Mouse (Mus musculus) hindbrain, embryonic 11.5 days (tissue): ENCODE data around the gene Slc6a9. TPM values are rescaled to one million over a fixed set of nuclear protein-coding genes. Genes with fewer than 3 reads are reported as not detected.

Source experiments
- ATAC-seq: fragments of 200-750 bp; cut with Nextera tagmentation; 2 replicates; pipeline ENCODE4 v1.8.0; 2017; ENCODE audit warnings: mild to moderate bottlenecking, moderate TSS enrichment, moderate library complexity; ENCODE audit not compliant: low FRiP score
- DNase-seq: peaks from one replicate; pipeline ENCODE4 v3.0.0-alpha.2; 2015; ENCODE audit warnings: low spot score
- H3K27ac ChIP-seq: fragments of 300-500 bp; sonication (generic); 2 replicates; pipeline ENCODE4 v1.5.1; 2014; ENCODE audit warnings: mild to moderate bottlenecking, low read depth, low read length
- H3K27me3 ChIP-seq: fragments of 300-500 bp; sonication (generic); 2 replicates; pipeline ENCODE4 v1.6.1; 2014; ENCODE audit warnings: mild to moderate bottlenecking, low read length, moderate library complexity, mixed read lengths; ENCODE audit not compliant: control insufficient read depth, insufficient read depth
- H3K36me3 ChIP-seq: fragments of 300-500 bp; sonication (generic); 2 replicates; pipeline ENCODE4 v1.6.1; 2014; ENCODE audit warnings: mild to moderate bottlenecking, low read length, moderate library complexity, mixed read lengths; ENCODE audit not compliant: control insufficient read depth, insufficient read depth
- H3K4me1 ChIP-seq: fragments of 300-500 bp; sonication (generic); replicated peaks from 2 replicates; pipeline ENCODE4 v1.6.1; 2014; ENCODE audit warnings: low read length, mixed read lengths; ENCODE audit not compliant: control insufficient read depth, insufficient read depth
- H3K4me2 ChIP-seq: fragments of 300-500 bp; sonication (generic); replicated peaks from 2 replicates; pipeline ENCODE4 v1.6.1; 2014; ENCODE audit warnings: mild to moderate bottlenecking, low read depth, low read length
- H3K4me3 ChIP-seq: fragments of 300-500 bp; sonication (generic); 2 replicates; pipeline ENCODE4 v1.5.1; 2014; ENCODE audit warnings: low read depth, low read length
- H3K9ac ChIP-seq: fragments of 300-500 bp; sonication (generic); 2 replicates; pipeline ENCODE4 v1.6.1; 2014; ENCODE audit warnings: low read depth, low read length
- H3K9me3 ChIP-seq: fragments of 300-500 bp; sonication (generic); 2 replicates; pipeline ENCODE4 v1.6.1; 2016; ENCODE audit warnings: low read length; ENCODE audit not compliant: control insufficient read depth
- WGBS: fragments of 180-500 bp; shearing (Covaris S2); extraction: QIAGEN DNeasy Blood & Tissue Kit; methylation state at CpG from one replicate; pipeline ENCODE4 v1.1.7; 2014; 5-methylcytosine and 5-hydroxymethylcytosine counted together
- polyA plus RNA-seq: library from polyadenylated mRNA; unstranded; fragments of >200 nt; fragmentation: Nextera tagmentation; extraction: Ambion mirVana; gene quantifications from 2 replicates; pipeline ENCODE4 v1.2.1, GENCODE M21; 2014

Gene Slc6a9
- polyA plus RNA-seq, 1 experiment from 2014 or later: 7.1 TPM

DNA sequence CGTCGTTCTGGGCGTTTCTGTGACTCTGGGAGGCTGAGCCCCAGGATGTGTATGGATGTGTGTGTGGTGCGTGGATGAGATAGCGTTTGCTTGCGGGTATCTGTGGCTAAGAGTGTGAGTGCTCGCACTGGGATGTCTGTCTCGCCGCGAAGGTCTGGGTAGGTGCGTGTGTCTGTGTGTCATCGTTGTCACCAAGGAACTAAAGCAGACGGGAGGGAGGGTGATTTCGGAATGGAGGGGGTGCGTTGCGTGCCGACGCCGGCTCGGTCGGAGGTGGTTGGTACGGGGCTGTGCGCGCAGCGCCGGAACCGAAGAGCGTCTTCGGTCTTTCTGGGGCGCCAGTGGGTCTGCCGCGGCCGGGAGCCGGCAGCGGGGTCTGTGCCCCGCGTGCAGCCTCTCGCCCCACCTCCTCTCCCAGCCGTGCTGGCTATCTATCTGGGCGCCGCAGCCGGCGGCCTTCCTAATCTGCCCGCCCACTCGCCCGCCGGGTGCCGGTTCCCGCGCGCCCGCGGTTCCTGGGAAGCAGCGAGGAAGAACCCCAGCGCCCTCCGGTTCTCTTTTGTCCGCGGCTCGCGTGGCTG, 1.3 kb downstream of the Slc6a9 start:
- Histone ChIP-seq H3K9ac (peak overlapping the region; percentile 72), H3K27me3 (peaks cover 2% of the 10 kb centered on the region; the same call in 1 of the 2 replicates), H3K4me2 (peak overlapping the region; percentile 99), H3K4me3 (peak overlapping the region; percentile 80), H3K27ac (peak overlapping the region; percentile 63), H3K9me3 (no peaks in the 10 kb centered on the region), H3K4me1 (no peaks in the 10 kb centered on the region; the same call in 1 of the 2 replicates), H3K36me3 (no peaks in the 10 kb centered on the region)
- peak; percentile 43 for ATAC-seq
- DNase-seq: peak; percentile 73
- WGBS: under 1% methylated on average over 57 of the region's 60 CpGs

DNA sequence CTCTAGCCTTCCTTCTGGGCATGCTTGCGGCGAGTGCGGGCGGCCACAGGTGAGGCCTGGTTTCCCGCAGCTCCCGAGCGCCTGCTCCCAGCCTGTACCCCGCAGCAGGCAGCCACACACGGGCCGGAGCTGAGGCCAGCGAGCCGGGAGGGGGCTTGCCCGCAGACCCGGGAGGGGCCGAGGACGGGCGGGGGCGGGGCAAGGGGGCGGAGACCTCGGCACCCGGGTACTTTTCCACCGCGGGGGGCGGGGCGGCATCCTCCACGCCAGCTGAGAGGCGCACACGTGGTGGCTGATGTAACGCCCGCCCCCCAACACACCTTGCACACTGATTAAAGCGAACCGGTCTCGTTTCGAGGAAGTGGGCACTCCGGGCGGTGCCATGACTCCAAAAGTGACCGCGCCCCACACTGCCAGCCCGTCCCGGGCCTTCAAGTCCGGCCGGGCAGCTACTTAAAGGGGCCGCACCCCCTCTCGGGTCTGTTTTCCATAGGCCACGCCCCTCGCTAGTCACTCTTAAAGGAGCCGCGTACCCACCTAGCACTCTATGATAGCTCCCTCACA, 2.0 kb downstream of the Slc6a9 start:
- peak; percentile 94 for ATAC-seq
- Histone ChIP-seq H3K9ac (peak overlapping the region; percentile 72), H3K4me3 (peak overlapping the region; percentile 80), H3K36me3 (no peaks in the 10 kb centered on the region), H3K27me3 (peaks cover 2% of the 10 kb centered on the region; the same call in 1 of the 2 replicates), H3K4me1 (no peaks in the 10 kb centered on the region; the same call in 1 of the 2 replicates), H3K27ac (peak overlapping the region; percentile 63), H3K4me2 (peak overlapping the region; percentile 99), H3K9me3 (no peaks in the 10 kb centered on the region)
- WGBS: 0% methylated on average over 41 of the region's 48 CpGs
- DNase-seq: peak; percentile 90

DNA sequence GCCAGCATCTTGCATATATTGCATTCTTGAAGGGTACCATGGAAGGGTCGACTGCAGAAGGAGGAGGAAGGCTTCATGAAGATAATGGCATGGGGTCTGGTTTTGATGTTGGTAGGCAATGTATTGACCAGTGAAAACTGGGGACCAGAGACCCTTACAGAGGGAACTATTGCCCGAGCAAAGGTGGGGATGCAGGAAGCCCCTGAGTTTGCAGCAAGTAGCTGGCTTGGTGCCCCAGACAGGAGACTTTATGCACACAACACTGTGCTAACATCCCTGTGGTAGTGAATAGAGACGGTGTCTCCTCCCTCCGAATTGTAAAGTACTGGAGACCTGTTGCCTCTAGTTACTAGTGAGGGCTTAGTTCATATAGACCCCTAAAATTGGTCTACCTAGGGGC, 3.0 kb downstream of the Slc6a9 start:
- no peaks in the 10 kb centered on the region; the same call in 1 of the 2 replicates for H3K4me1 ChIP-seq
- no peaks in the 10 kb centered on the region for H3K36me3 ChIP-seq
- H3K4me2 ChIP-seq: no peak overlapping the region; the same call in 1 of the 2 replicates
- H3K27me3 ChIP-seq: peaks cover 2% of the 10 kb centered on the region; the same call in 1 of the 2 replicates
- H3K9me3 ChIP-seq: no peaks in the 10 kb centered on the region
- no peak overlapping the region for H3K9ac ChIP-seq
- ATAC-seq (no peak), DNase-seq (no peak)
- no peak overlapping the region for H3K27ac ChIP-seq
- WGBS: 77% methylated on average over 4 of the region's 4 CpGs
- H3K4me3 ChIP-seq: no peak overlapping the region

DNA sequence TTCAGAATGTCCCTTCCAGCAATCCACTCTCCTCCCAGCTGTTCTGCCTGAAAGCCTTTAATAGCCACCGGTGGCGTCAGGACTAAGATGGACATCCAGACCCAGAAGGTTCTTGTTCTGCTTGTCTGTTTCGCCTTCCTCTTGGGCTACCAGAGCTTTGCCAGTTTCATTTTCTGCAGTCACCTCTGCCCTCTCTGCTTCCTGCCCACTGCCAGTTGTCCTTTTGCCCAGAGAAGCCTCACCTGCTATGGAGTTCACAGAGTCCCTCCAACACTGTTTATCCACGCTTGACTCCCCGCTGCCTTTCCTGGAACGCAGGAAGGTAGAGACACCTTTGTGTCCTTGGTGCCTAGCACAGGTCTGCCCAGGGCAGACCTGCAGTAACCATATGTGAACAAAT, 5.1 kb downstream of the Slc6a9 start:
- Histone ChIP-seq H3K4me2 (no peak overlapping the region), H3K27me3 (peaks cover under 1% of the 10 kb centered on the region; the same call in 1 of the 2 replicates), H3K9me3 (no peaks in the 10 kb centered on the region), H3K36me3 (no peaks in the 10 kb centered on the region), H3K4me3 (no peak overlapping the region), H3K27ac (no peak overlapping the region), H3K4me1 (no peaks in the 10 kb centered on the region; the same call in 1 of the 2 replicates), H3K9ac (no peak overlapping the region)
- WGBS: 81% methylated on average over 6 of the region's 6 CpGs
- DNase-seq (no peak), ATAC-seq (no peak)

DNA sequence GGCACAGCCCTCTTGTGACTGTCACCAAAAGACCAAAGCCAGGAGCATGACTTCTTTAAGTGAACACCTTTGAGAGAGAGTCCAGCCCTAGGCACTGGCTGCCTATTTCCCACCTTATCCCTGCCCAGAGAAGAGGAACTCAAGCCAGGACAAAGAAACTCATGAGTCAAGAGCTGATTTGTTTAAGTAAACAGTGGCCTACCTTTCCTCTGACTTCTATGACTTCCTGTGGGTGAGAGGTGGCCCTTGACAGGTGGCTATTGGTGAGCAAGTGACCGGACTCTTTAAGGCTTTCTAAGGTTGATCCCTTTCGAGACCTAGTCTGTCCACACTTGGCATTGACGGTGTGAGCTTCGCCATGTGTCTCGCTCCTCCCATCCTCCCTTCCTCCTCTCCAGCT, 6.5 kb downstream of the Slc6a9 start:
- Histone ChIP-seq H3K27ac (no peak overlapping the region), H3K4me2 (no peak overlapping the region), H3K4me3 (no peak overlapping the region), H3K36me3 (no peaks in the 10 kb centered on the region), H3K27me3 (no peaks in the 10 kb centered on the region), H3K9me3 (no peaks in the 10 kb centered on the region), H3K9ac (no peak overlapping the region), H3K4me1 (no peaks in the 10 kb centered on the region; the same call in 1 of the 2 replicates)
- no peak for DNase-seq
- 94% methylated on average over 5 of the region's 5 CpGs for WGBS
- no peak for ATAC-seq

DNA sequence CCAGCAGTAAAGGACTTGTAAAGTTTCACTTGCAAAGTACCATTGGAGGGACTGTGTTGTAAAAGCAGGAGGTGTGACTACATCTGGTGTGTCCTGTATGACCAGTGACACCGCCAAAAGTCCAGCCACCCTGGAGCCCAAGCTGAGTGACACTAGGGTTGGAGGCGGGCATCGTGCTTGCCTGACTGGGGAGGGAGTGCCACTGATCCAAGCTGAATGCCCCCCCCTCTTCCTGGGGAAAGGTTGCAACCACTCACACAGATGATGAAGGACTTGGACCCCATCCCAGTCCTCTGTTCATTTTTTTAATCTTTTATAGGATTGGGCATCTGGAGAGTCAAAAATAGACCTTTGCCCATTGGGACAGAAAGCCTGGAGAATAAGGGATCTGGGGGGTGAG, 7.3 kb downstream of the Slc6a9 start:
- H3K4me2 ChIP-seq: no peak overlapping the region
- 91% methylated on average over 3 of the region's 3 CpGs for WGBS
- H3K4me1 ChIP-seq: no peaks in the 10 kb centered on the region; the same call in 1 of the 2 replicates
- H3K36me3 ChIP-seq: no peaks in the 10 kb centered on the region
- DNase-seq (no peak), ATAC-seq (no peak)
- H3K9me3 ChIP-seq: no peaks in the 10 kb centered on the region
- H3K27ac ChIP-seq: no peak overlapping the region
- no peak overlapping the region for H3K4me3 ChIP-seq
- H3K27me3 ChIP-seq: no peaks in the 10 kb centered on the region
- H3K9ac ChIP-seq: no peak overlapping the region

DNA sequence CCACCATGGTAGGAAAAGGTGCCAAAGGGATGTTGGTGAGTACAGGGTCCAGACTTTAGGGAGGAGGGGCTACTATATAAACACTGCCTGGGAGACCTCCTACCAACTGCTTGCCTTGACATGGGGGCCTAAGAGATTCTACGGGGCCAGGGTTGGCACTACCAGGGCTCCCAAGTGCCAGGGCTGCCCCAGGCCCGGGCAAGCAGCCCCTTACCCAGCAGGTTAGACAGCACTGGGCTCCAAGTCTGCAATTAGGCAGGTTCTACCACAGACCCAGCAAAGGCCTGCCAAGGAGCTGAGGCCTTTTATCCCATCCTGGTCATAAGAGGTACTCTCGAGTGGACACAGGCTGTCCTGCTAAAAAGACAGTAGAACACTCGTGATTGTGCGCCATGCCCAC, 8.8 kb downstream of the Slc6a9 start:
- Histone ChIP-seq H3K9ac (no peak overlapping the region), H3K27me3 (no peaks in the 10 kb centered on the region), H3K4me1 (no peaks in the 10 kb centered on the region; the same call in 1 of the 2 replicates), H3K9me3 (no peaks in the 10 kb centered on the region), H3K4me3 (no peak overlapping the region), H3K4me2 (no peak overlapping the region), H3K36me3 (no peaks in the 10 kb centered on the region), H3K27ac (no peak overlapping the region)
- 91% methylated on average over 5 of the region's 5 CpGs for WGBS
- ATAC-seq (no peak), DNase-seq (no peak)

DNA sequence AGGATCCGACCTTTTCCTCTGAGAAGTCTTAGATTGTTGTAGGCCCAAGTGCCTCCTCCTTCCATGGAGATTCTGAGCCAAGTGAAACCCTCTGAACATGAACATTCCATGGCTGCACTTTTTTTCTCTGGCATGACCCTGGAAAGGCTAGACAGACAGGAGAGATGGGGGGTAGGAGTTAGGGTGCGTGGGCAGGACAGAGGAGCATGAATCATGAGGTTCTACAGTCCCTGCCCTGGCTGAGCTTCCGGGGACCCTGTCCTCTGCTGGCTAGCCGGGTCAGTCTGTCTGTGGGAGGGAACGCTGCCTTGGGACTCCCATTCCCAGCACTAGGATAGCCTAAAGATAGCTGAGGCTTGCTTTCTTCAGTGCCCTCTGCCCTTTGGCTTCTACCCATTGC, 10.2 kb downstream of the Slc6a9 start:
- 89% methylated on average over 5 of the region's 5 CpGs for WGBS

DNA sequence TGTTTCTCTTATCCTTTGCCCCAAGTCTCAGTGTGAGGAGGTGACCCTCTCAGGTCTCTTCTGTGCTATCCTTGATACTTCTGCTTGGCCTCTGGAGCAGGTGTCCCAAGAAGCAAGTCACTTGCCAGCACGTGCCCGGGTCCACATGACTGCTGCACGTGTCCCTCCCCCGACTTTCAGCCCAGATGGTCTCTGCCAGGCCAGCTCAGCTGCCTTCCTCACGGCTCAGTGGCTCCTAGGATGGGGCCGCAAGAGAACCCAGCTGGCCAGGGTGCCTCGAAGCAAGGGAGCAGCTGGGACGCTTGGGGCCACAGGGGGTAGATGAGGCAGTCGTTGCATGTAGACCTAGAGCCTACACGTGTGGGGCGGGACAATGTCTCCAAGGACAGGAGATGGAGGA, 11.0 kb downstream of the Slc6a9 start:
- Histone ChIP-seq H3K4me1 (peaks cover 10% of the 10 kb centered on the region), H3K9ac (no peak overlapping the region), H3K36me3 (no peaks in the 10 kb centered on the region), H3K27me3 (no peaks in the 10 kb centered on the region), H3K4me2 (no peak overlapping the region), H3K4me3 (no peak overlapping the region), H3K9me3 (no peaks in the 10 kb centered on the region), H3K27ac (no peak overlapping the region)
- no peak for DNase-seq
- WGBS: 72% methylated on average over 11 of the region's 11 CpGs
- no peak for ATAC-seq

More for the DNA sequence above, 10.2 kb downstream of the Slc6a9 start:
- Histone ChIP-seq H3K4me2 (no peak overlapping the region), H3K27ac (no peak overlapping the region), H3K9me3 (no peaks in the 10 kb centered on the region), H3K36me3 (no peaks in the 10 kb centered on the region), H3K9ac (no peak overlapping the region), H3K4me1 (peaks cover 3% of the 10 kb centered on the region), H3K27me3 (no peaks in the 10 kb centered on the region), H3K4me3 (no peak overlapping the region)
- DNase-seq (no peak), ATAC-seq (no peak)
